Mouse (Mus musculus): Measurements from ENCODE around the gene Afg3l1. TPM values are rescaled to one million over a fixed set of nuclear protein-coding genes. Genes with fewer than 3 reads are reported as not detected.
A peak's percentile ranks its signal among the peaks of the same experiment; 100 is the strongest.

The Afg3l1 gene
- polyA plus RNA-seq, 1 experiment from 2014 or later, result 51.0 TPM

- ATAC-seq (replicated peaks; ENCODE audit: low FRiP score) (peak; percentile 49; the same call in 1 of the 2 replicates), DNase-seq (ENCODE audit: low spot score) (peak; percentile 62)
- H3K27ac ChIP-seq (ENCODE audit: low read depth, low read length), result no peak overlapping the region; the same call in 1 of the 2 replicates
- peak overlapping the region; percentile 83 for H3K9ac ChIP-seq (ENCODE audit: low read length)
- peak overlapping the region; percentile 81 for H3K4me2 ChIP-seq (ENCODE audit: low read depth, low read length, severe bottlenecking)
- H3K9me3 ChIP-seq (ENCODE audit: control insufficient read depth, low read length), result no peaks in the 10 kb centered on the region
- peaks cover 2% of the 10 kb centered on the region; the same call in 1 of the 2 replicates for H3K4me1 ChIP-seq (replicated peaks; ENCODE audit: control insufficient read depth, insufficient read depth, low read length)
- peak overlapping the region; percentile 70 for H3K4me3 ChIP-seq (ENCODE audit: low read depth, low read length)
- H3K27me3 ChIP-seq (ENCODE audit: control insufficient read depth, insufficient read depth, low read length), result no peaks in the 10 kb centered on the region
- 9% methylated on average over 34 of the region's 34 CpGs for WGBS
- H3K36me3 ChIP-seq (ENCODE audit: control insufficient read depth, insufficient read depth, low read length), result peaks cover 4% of the 10 kb centered on the region; the same call in 1 of the 2 replicates
Measured at GRCm38 (mm10) chr8:123476911-123477736, 579 bp upstream of the Afg3l1 start.

DNA sequence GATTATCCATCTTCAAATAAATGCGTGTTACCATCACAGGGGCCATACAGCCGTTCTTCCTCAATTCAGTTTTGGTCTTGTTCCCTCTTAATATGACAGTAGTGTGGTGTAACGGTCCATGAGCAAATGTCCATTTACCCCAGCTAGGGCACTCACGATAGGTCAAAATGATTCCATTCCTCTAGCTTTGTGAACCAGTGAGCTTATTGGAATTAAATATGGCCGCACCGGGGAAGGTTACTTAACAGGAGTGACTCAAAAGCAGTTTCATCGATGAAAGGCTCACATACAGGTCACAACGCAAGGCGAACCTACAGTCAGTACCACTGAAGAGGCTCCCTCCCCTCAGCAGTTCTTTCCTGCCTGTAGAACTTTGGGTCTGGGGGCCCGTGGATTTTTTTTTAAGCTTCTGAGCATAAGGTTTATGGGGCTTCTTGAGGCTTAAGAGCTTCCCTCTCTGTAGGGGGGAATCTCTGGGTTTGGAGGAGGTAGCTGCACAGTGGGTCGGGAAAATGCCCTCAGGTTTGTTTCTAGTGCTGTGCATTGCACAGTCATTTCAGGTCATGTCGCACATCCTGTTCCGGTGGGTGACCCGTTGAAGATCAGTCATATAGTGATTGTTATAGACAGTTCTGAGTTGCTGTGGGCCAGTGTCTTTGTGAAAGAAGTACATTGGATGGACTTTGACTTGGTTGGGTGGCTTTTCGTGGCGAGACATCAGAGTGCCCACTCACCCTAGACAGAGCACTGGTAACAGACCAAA, 934 bp downstream of the Afg3l1 start:
- WGBS, result 36% methylated on average over 16 of the region's 16 CpGs
- Histone ChIP-seq H3K9ac (ENCODE audit: low read length) (peak overlapping the region; percentile 83), H3K4me1 (replicated peaks; ENCODE audit: control insufficient read depth, insufficient read depth, low read length) (peaks cover 2% of the 10 kb centered on the region; the same call in 1 of the 2 replicates), H3K36me3 (ENCODE audit: control insufficient read depth, insufficient read depth, low read length) (peaks cover 5% of the 10 kb centered on the region; the same call in 1 of the 2 replicates), H3K4me2 (ENCODE audit: low read depth, low read length, severe bottlenecking) (peak overlapping the region; percentile 81), H3K9me3 (ENCODE audit: control insufficient read depth, low read length) (no peaks in the 10 kb centered on the region), H3K27me3 (ENCODE audit: control insufficient read depth, insufficient read depth, low read length) (no peaks in the 10 kb centered on the region), H3K4me3 (ENCODE audit: low read depth, low read length) (peak overlapping the region; percentile 70), H3K27ac (ENCODE audit: low read depth, low read length) (no peak overlapping the region; the same call in 1 of the 2 replicates)
- DNase-seq (ENCODE audit: low spot score) (peak; percentile 50), ATAC-seq (replicated peaks; ENCODE audit: low FRiP score) (no peak)

- Histone ChIP-seq H3K9ac (ENCODE audit: low read length) (no peak overlapping the region), H3K9me3 (ENCODE audit: control insufficient read depth, low read length) (no peaks in the 10 kb centered on the region), H3K4me1 (replicated peaks; ENCODE audit: control insufficient read depth, insufficient read depth, low read length) (no peaks in the 10 kb centered on the region; the same call in 1 of the 2 replicates), H3K36me3 (ENCODE audit: control insufficient read depth, insufficient read depth, low read length) (peaks cover 16% of the 10 kb centered on the region), H3K4me3 (ENCODE audit: low read depth, low read length) (no peak overlapping the region), H3K27me3 (ENCODE audit: control insufficient read depth, insufficient read depth, low read length) (no peaks in the 10 kb centered on the region), H3K4me2 (ENCODE audit: low read depth, low read length, severe bottlenecking) (no peak overlapping the region), H3K27ac (ENCODE audit: low read depth, low read length) (no peak overlapping the region)
- ATAC-seq (replicated peaks; ENCODE audit: low FRiP score) (no peak), DNase-seq (ENCODE audit: low spot score) (no peak)
- 87% methylated on average over 7 of the region's 7 CpGs for WGBS
Measured at GRCm38 (mm10) chr8:123482627-123483026, 4.9 kb downstream of the Afg3l1 start.

GRCm38 (mm10) chr8:123491280-123492075, 13.8 kb downstream of the Afg3l1 start:
- Histone ChIP-seq H3K4me3 (ENCODE audit: low read depth, low read length) (no peak overlapping the region), H3K9me3 (ENCODE audit: control insufficient read depth, low read length) (no peaks in the 10 kb centered on the region), H3K9ac (ENCODE audit: low read length) (no peak overlapping the region), H3K27me3 (ENCODE audit: control insufficient read depth, insufficient read depth, low read length) (no peaks in the 10 kb centered on the region), H3K27ac (ENCODE audit: low read depth, low read length) (no peak overlapping the region), H3K4me1 (replicated peaks; ENCODE audit: control insufficient read depth, insufficient read depth, low read length) (no peaks in the 10 kb centered on the region), H3K4me2 (ENCODE audit: low read depth, low read length, severe bottlenecking) (no peak overlapping the region), H3K36me3 (ENCODE audit: control insufficient read depth, insufficient read depth, low read length) (peaks cover 38% of the 10 kb centered on the region)
- ATAC-seq (replicated peaks; ENCODE audit: low FRiP score) (no peak), DNase-seq (ENCODE audit: low spot score) (peak; percentile 29)
- WGBS, result 90% methylated on average over 15 of the region's 15 CpGs

DNA sequence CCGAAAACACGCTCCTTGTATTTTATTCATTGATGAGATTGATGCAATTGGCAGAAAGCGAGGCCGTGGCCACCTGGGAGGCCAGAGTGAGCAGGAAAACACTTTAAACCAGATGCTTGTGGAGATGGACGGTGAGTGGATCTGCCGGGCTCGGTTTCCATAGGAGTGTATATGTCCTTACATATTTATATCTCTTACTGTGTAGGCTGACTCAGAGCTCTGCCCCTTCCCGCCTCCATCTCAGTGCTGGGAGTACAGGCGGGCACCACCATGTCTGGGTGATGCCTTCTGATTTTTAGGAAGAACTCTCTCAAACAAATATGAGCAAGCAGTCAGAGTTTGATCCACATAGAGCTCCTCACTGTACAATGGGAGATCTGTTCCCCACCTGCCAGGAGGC, 15.2 kb downstream of the Afg3l1 start:
- Histone ChIP-seq H3K4me3 (ENCODE audit: low read depth, low read length) (no peak overlapping the region), H3K36me3 (ENCODE audit: control insufficient read depth, insufficient read depth, low read length) (peaks cover 31% of the 10 kb centered on the region), H3K9me3 (ENCODE audit: control insufficient read depth, low read length) (no peaks in the 10 kb centered on the region), H3K4me2 (ENCODE audit: low read depth, low read length, severe bottlenecking) (no peak overlapping the region), H3K9ac (ENCODE audit: low read length) (no peak overlapping the region), H3K27ac (ENCODE audit: low read depth, low read length) (no peak overlapping the region), H3K4me1 (replicated peaks; ENCODE audit: control insufficient read depth, insufficient read depth, low read length) (no peaks in the 10 kb centered on the region), H3K27me3 (ENCODE audit: control insufficient read depth, insufficient read depth, low read length) (no peaks in the 10 kb centered on the region)
- ATAC-seq (replicated peaks; ENCODE audit: low FRiP score), result no peak
- 96% methylated on average over 9 of the region's 9 CpGs for WGBS
- DNase-seq (ENCODE audit: low spot score), result no peak

- H3K9me3 ChIP-seq (ENCODE audit: control insufficient read depth, low read length), result no peaks in the 10 kb centered on the region
- no peak overlapping the region for H3K27ac ChIP-seq (ENCODE audit: low read depth, low read length)
- no peak overlapping the region for H3K4me2 ChIP-seq (ENCODE audit: low read depth, low read length, severe bottlenecking)
- H3K27me3 ChIP-seq (ENCODE audit: control insufficient read depth, insufficient read depth, low read length), result no peaks in the 10 kb centered on the region
- H3K4me3 ChIP-seq (ENCODE audit: low read depth, low read length), result no peak overlapping the region
- no peak for DNase-seq (ENCODE audit: low spot score)
- no peak overlapping the region for H3K9ac ChIP-seq (ENCODE audit: low read length)
- WGBS, result 92% methylated on average over 4 of the region's 4 CpGs
- H3K36me3 ChIP-seq (ENCODE audit: control insufficient read depth, insufficient read depth, low read length), result peaks cover 19% of the 10 kb centered on the region
- H3K4me1 ChIP-seq (replicated peaks; ENCODE audit: control insufficient read depth, insufficient read depth, low read length), result no peaks in the 10 kb centered on the region
- ATAC-seq (replicated peaks; ENCODE audit: low FRiP score), result no peak
Measured at GRCm38 (mm10) chr8:123497699-123498098, 20.0 kb downstream of the Afg3l1 start.

DNA sequence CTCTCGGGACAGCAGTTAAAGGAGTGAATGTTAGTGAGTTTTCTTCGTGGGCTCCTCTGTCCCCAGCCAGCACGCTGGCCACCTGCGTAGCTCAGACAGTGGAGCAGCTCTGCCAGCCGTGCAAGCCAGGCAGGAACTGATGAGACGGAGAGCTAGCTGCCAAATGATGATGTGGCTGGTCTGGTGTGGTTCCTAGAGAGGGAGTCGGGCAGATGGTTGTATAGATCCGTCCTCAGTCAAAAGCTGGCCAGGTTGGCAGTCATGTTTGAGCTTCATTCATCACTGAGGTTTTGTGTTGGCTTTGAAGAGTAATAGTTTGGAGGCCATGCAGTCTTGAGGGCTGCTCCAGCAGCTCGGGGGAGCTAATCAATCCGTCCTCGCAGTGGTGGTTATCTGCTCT, 21.3 kb downstream of the Afg3l1 start:
- Histone ChIP-seq H3K4me3 (ENCODE audit: low read depth, low read length) (no peak overlapping the region), H3K36me3 (ENCODE audit: control insufficient read depth, insufficient read depth, low read length) (peaks cover 24% of the 10 kb centered on the region), H3K9ac (ENCODE audit: low read length) (no peak overlapping the region), H3K4me1 (replicated peaks; ENCODE audit: control insufficient read depth, insufficient read depth, low read length) (no peaks in the 10 kb centered on the region), H3K9me3 (ENCODE audit: control insufficient read depth, low read length) (no peaks in the 10 kb centered on the region; the same call in 1 of the 2 replicates), H3K4me2 (ENCODE audit: low read depth, low read length, severe bottlenecking) (no peak overlapping the region), H3K27ac (ENCODE audit: low read depth, low read length) (no peak overlapping the region), H3K27me3 (ENCODE audit: control insufficient read depth, insufficient read depth, low read length) (no peaks in the 10 kb centered on the region)
- WGBS, result 91% methylated on average over 11 of the region's 11 CpGs
- DNase-seq (ENCODE audit: low spot score), result no peak
- ATAC-seq (replicated peaks; ENCODE audit: low FRiP score), result no peak

DNA sequence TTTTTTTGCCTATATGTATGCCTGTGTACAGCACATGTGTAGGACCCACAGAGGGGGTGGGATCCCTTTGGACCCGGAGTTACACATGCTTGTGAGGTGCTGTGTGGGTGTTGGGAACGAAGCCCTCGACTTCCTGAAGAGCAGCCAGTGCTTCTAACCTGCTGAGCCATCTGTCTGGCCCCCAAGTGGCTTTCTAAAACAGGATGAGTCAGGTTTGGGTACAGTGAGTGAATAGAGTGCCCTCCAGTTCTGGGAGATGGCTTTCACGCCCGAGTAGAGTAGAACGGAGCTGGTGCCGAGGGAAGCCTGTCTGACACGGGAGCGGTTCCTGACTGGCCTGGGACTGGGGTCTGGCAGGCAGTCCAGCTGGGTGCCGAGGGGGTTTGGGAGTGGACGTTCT, 21.9 kb downstream of the Afg3l1 start:
- WGBS, result 91% methylated on average over 11 of the region's 11 CpGs
- DNase-seq (ENCODE audit: low spot score), result no peak
- Histone ChIP-seq H3K36me3 (ENCODE audit: control insufficient read depth, insufficient read depth, low read length) (peaks cover 22% of the 10 kb centered on the region), H3K4me3 (ENCODE audit: low read depth, low read length) (no peak overlapping the region), H3K4me1 (replicated peaks; ENCODE audit: control insufficient read depth, insufficient read depth, low read length) (no peaks in the 10 kb centered on the region), H3K27me3 (ENCODE audit: control insufficient read depth, insufficient read depth, low read length) (no peaks in the 10 kb centered on the region), H3K9me3 (ENCODE audit: control insufficient read depth, low read length) (no peaks in the 10 kb centered on the region; the same call in 1 of the 2 replicates), H3K9ac (ENCODE audit: low read length) (no peak overlapping the region), H3K27ac (ENCODE audit: low read depth, low read length) (no peak overlapping the region), H3K4me2 (ENCODE audit: low read depth, low read length, severe bottlenecking) (no peak overlapping the region)
- no peak for ATAC-seq (replicated peaks; ENCODE audit: low FRiP score)

Measured in forebrain, embryonic 11.5 days (tissue).